Mouse (Mus musculus): ENCODE measurements around the gene Eef2.

Gene Eef2

GRCm38 (mm10) chr10:81176466-81177271 lies at the start of gene Eef2:
Eef2 (plus strand) TSS chr10:81176631.
- DNase-seq (ENCODE audit: low read depth, low spot score) = peak; percentile 99

GRCm38 (mm10) chr10:81134181-81134587 lies 42.2 kb upstream of the Eef2 start:
- peak; percentile 57 for DNase-seq (ENCODE audit: low read depth, low spot score)

- DNase-seq (ENCODE audit: low read depth, low spot score) = peak; percentile 58
Observed at GRCm38 (mm10) chr10:81134966-81135681, 41.3 kb upstream of the Eef2 start, which contains the start of gene Zbtb7a. Zbtb7a (plus strand) TSS chr10:81135220.

- DNase-seq (ENCODE audit: low read depth, low spot score) = peak; percentile 91
Observed at GRCm38 (mm10) chr10:81135831-81136705, 40.4 kb upstream of the Eef2 start.

- DNase-seq (ENCODE audit: low read depth, low spot score) = peak; percentile 82
Observed at GRCm38 (mm10) chr10:81136706-81137231, 39.7 kb upstream of the Eef2 start.

- DNase-seq (ENCODE audit: low read depth, low spot score) = peak; percentile 100
Observed at GRCm38 (mm10) chr10:81137252-81138130, 38.9 kb upstream of the Eef2 start.

- peak; percentile 76 for DNase-seq (ENCODE audit: low read depth, low spot score)
Observed at GRCm38 (mm10) chr10:81138131-81138782, 38.2 kb upstream of the Eef2 start.

GRCm38 (mm10) chr10:81138821-81139528 lies 37.5 kb upstream of the Eef2 start:
- no peak for DNase-seq (ENCODE audit: low read depth, low spot score)

GRCm38 (mm10) chr10:81139529-81139846 lies 36.9 kb upstream of the Eef2 start:
- DNase-seq (ENCODE audit: low read depth, low spot score) = no peak

GRCm38 (mm10) chr10:81140005-81140404 lies 36.4 kb upstream of the Eef2 start:
- peak; percentile 65 for DNase-seq (ENCODE audit: low read depth, low spot score)

- no peak for DNase-seq (ENCODE audit: low read depth, low spot score)
Observed at GRCm38 (mm10) chr10:81140717-81141454, 35.5 kb upstream of the Eef2 start.

GRCm38 (mm10) chr10:81141455-81142210 lies 34.8 kb upstream of the Eef2 start:
- no peak for DNase-seq (ENCODE audit: low read depth, low spot score)

- DNase-seq (ENCODE audit: low read depth, low spot score) = peak; percentile 65
Observed at GRCm38 (mm10) chr10:81142551-81142981, 33.9 kb upstream of the Eef2 start.

GRCm38 (mm10) chr10:81143157-81143633 lies 33.2 kb upstream of the Eef2 start:
- DNase-seq (ENCODE audit: low read depth, low spot score) = peak; percentile 66

- DNase-seq (ENCODE audit: low read depth, low spot score) = no peak
Observed at GRCm38 (mm10) chr10:81143845-81144437, 32.5 kb upstream of the Eef2 start.

- no peak for DNase-seq (ENCODE audit: low read depth, low spot score)
Observed at GRCm38 (mm10) chr10:81144667-81145066, 31.8 kb upstream of the Eef2 start.

- DNase-seq (ENCODE audit: low read depth, low spot score) = no peak
Observed at GRCm38 (mm10) chr10:81145307-81145706, 31.1 kb upstream of the Eef2 start.
